Mouse (Mus musculus) C2C12 (cell line): ENCODE data around the gene Casz1.

Experiments
- CTCF ChIP-seq: IDR thresholded peaks from one replicate; pipeline ENCODE4 v1.5.1; 2011; ENCODE audit not compliant: control insufficient read depth, insufficient read depth, insufficient read length
- MAX ChIP-seq: IDR thresholded peaks from one replicate; pipeline ENCODE4 v1.6.1; 2011; ENCODE audit warnings: mild to moderate bottlenecking, control low read depth
- MYOD1 ChIP-seq: IDR thresholded peaks from one replicate; pipeline ENCODE4 v1.6.1; 2011; ENCODE audit warnings: low read depth; ENCODE audit not compliant: control insufficient read depth, insufficient read length
- USF1 ChIP-seq: IDR thresholded peaks from one replicate; pipeline ENCODE4 v1.6.1; 2011; ENCODE audit warnings: low read depth, mild to moderate bottlenecking, control low read depth, moderate library complexity

DNA sequence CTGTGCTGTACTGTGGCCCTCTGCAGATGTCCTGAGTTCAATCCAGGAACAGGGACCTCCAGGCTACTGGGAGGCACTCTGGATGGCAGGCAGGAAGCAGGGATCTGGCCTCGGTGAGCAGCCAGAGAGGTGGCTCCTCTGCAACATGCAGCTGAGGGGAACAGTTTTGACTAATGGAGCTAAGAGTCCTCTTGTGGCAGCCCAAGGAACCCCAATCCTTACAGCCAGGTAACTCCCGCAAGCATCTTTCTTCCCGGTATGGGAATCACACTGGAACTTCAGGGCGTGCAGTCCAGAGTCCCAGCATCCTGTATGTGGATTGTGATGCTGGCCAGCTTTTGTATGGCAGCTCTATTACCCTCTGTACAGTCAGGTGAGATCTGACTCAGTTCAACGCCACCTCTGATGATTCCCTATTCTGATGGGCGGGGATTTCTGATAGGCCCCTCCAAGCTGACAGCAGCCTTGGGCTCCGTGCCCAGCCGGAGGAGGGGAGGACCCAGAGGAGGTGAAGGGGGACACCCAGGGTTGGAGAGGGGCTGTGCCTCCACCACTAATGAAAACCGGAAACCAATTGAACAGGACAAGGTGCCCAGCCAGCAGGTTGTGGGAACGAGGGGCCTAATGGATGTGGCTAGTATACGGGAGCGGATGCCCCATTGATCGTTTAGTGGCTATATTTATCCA lies 53.3 kb downstream of the Casz1 start:
- TF ChIP-seq USF1 (no peak), MAX (no peak), CTCF (no peak), MYOD1 (no peak)
